Mouse (Mus musculus) heart, embryonic 14.5 days (tissue): ENCODE data around the gene Tmem219. TPM values are rescaled to one million over a fixed set of nuclear protein-coding genes. Genes with fewer than 3 reads are reported as not detected.

Experiments
- ATAC-seq: fragments of 200-750 bp; cut with Nextera tagmentation; 2 replicates; pipeline ENCODE4 v1.8.0; 2017; ENCODE audit warnings: low read depth, moderate TSS enrichment; ENCODE audit not compliant: insufficient number of reproducible peaks, insufficient read depth, low FRiP score
- H3K27ac ChIP-seq, 2 experiments: fragments of 200-500 bp in 1 of 2; fragments of 300-500 bp in 1 of 2; sonication (generic) in 1 of 2; replicated peaks in 1 of 2; 2 replicates each; pipeline ENCODE4 v1.5.1; 2012 to 2014; ENCODE audit warnings: low read depth in 2 of 2, low read length in 2 of 2, control low read depth in 1 of 2, mild to moderate bottlenecking in 1 of 2, mixed read lengths in 1 of 2; ENCODE audit not compliant: control insufficient read depth in 1 of 2, insufficient read depth in 1 of 2
- H3K27me3 ChIP-seq: fragments of 300-500 bp; sonication (generic); 2 replicates; pipeline ENCODE4 v1.6.1; 2014; ENCODE audit warnings: mild to moderate bottlenecking, low read length, control low read depth; ENCODE audit not compliant: control insufficient read depth, insufficient read depth
- H3K36me3 ChIP-seq: fragments of 300-500 bp; sonication (generic); 2 replicates; pipeline ENCODE4 v1.6.1; 2014; ENCODE audit warnings: mild to moderate bottlenecking, control low read depth, low read length, mixed read lengths; ENCODE audit not compliant: control insufficient read depth, insufficient read depth
- H3K4me1 ChIP-seq, 2 experiments: fragments of 200-500 bp in 1 of 2; fragments of 300-500 bp in 1 of 2; sonication (generic) in 1 of 2; 2 replicates each; pipeline ENCODE4 v1.6.1; 2012 to 2014; ENCODE audit warnings: low read length in 2 of 2, control low read depth in 1 of 2, mixed read lengths in 1 of 2; ENCODE audit not compliant: control insufficient read depth in 2 of 2, insufficient read depth in 2 of 2
- H3K4me2 ChIP-seq: fragments of 300-500 bp; sonication (generic); 2 replicates; pipeline ENCODE4 v1.6.1; 2014; ENCODE audit warnings: mild to moderate bottlenecking, low read length
- H3K4me3 ChIP-seq, 2 experiments: fragments of 200-500 bp in 1 of 2; fragments of 300-500 bp in 1 of 2; sonication (generic) in 1 of 2; 2 replicates each; pipeline ENCODE4 v1.5.1; 2012 to 2014; ENCODE audit warnings: low read length in 2 of 2, mild to moderate bottlenecking in 2 of 2, control low read depth in 1 of 2, low read depth in 1 of 2, moderate library complexity in 1 of 2; ENCODE audit not compliant: control insufficient read depth in 1 of 2, insufficient read depth in 1 of 2
- H3K9ac ChIP-seq: fragments of 300-500 bp; sonication (generic); 2 replicates; pipeline ENCODE4 v1.6.1; 2014; ENCODE audit warnings: mild to moderate bottlenecking, low read length
- H3K9me3 ChIP-seq: fragments of 300-500 bp; sonication (generic); 2 replicates; pipeline ENCODE4 v1.6.1; 2016; ENCODE audit warnings: low read length, control low read depth; ENCODE audit not compliant: control insufficient read depth
- WGBS: fragments of 180-500 bp; shearing (Covaris S2); extraction: QIAGEN DNeasy Blood & Tissue Kit; methylation state at CpG from one replicate; pipeline ENCODE4 v1.1.7; 2014; 5-methylcytosine and 5-hydroxymethylcytosine counted together
- polyA plus RNA-seq: library from polyadenylated mRNA; unstranded; fragments of >200 nt; fragmentation: Nextera tagmentation; extraction: Ambion mirVana; gene quantifications from 2 replicates; pipeline ENCODE4 v1.2.1, GENCODE M21; 2014

Tmem219 gene
- polyA plus RNA-seq, 1 experiment from 2014 or later = 21.6 TPM

DNA sequence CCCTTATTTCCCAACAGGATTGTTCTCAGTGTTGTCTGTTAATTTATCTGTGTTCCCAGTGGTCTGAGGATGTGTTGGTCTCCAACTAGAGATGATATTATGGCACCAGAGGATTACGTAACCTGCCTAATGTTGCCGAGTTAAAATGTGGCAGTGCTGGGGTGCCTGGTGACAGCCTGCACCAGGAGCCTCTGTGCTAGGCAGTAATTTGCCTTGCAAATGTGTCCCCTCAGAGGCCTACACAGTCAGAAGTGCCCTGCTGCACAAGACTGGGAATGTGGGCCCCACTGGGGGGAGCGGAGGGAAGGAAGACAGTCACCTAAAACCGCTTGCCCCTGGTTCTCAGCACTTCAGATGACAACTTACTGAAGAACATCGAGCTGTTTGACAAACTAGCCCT, 19.1 kb upstream of the Tmem219 start:
- no peaks in the 10 kb centered on the region for H3K27me3 ChIP-seq
- H3K4me3 ChIP-seq = no peak overlapping the region
- WGBS = 73% methylated on average over 5 of the region's 5 CpGs
- no peaks in the 10 kb centered on the region for H3K9me3 ChIP-seq
- no peaks in the 10 kb centered on the region for H3K4me1 ChIP-seq
- peaks cover 22% of the 10 kb centered on the region for H3K36me3 ChIP-seq
- no peak overlapping the region for H3K9ac ChIP-seq
- no peak overlapping the region for H3K27ac ChIP-seq
- H3K4me2 ChIP-seq = no peak overlapping the region
- ATAC-seq = no peak

DNA sequence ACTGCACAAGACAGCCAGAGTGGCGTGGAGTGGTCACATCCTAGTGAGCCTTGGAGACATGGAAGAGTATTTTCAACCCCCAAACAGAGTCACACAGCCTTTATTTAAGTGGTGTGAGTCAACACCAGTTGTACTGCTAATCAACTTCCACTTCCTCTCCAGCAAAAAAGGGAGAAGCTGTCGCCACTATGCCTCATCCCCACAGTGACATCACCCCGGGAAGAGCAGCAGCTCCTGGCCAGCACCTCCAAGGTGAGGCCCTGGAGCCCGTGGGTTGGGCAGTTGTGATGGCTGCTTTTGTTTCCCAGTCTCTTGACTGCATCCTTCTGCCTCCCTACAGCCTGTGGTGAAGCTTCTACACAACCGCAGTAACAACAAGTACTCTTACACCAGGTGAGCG, 18.5 kb upstream of the Tmem219 start:
- Histone ChIP-seq H3K27ac (no peak overlapping the region), H3K9me3 (no peaks in the 10 kb centered on the region), H3K4me3 (no peak overlapping the region), H3K4me2 (no peak overlapping the region), H3K9ac (no peak overlapping the region), H3K36me3 (peaks cover 29% of the 10 kb centered on the region), H3K27me3 (no peaks in the 10 kb centered on the region), H3K4me1 (no peaks in the 10 kb centered on the region)
- no peak for ATAC-seq
- 50% methylated on average over 6 of the region's 6 CpGs for WGBS

DNA sequence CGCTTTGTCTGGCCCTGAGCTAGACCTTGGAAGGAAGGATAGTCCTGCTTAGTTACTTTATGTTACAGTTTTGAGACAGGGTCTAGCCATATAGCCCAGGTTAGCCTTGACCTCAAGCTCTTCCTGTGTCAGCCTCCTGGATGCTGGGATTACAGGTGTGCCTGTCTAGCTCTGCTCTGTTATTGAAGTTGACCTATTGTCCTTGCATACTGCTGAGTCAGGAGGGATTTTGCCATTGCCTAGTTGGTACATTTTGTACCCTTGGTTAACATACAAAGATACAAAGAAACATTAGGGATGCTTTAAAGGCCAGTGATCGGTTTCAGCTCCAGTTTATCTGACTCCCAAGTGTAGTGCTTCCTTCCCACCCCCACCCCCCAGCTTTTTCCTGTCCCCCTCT, 9.9 kb upstream of the Tmem219 start:
- Histone ChIP-seq H3K27me3 (no peaks in the 10 kb centered on the region), H3K4me1 (peaks cover 3 to 6% of the 10 kb centered on the region in 2 experiments), H3K9me3 (no peaks in the 10 kb centered on the region), H3K9ac (no peak overlapping the region), H3K36me3 (peaks cover 49% of the 10 kb centered on the region), H3K4me2 (no peak overlapping the region), H3K27ac (no peak overlapping the region), H3K4me3 (no peak overlapping the region)
- 75% methylated on average over 2 of the region's 2 CpGs for WGBS
- ATAC-seq = no peak

DNA sequence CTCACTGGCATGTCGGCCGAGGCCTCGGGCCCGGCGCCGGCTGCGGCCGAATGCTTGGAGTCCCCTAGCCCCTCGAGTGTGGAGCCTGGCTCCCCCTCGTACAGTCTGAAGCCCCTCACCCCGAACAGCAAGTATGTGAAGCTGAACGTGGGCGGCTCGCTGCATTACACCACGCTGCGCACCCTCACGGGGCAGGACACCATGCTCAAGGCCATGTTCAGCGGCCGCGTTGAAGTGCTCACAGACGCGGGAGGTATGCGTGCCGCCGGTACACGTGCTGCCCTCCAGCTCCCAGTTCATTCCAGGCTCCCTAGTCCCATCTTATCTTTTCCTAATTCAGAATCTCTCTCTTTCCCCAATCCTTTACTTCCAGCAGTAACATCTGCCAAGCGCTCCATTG, 6.3 kb upstream of the Tmem219 start:
- Histone ChIP-seq H3K4me1 (peaks cover 3 to 6% of the 10 kb centered on the region in 2 experiments), H3K27me3 (no peaks in the 10 kb centered on the region), H3K9me3 (no peaks in the 10 kb centered on the region), H3K4me2 (peak overlapping the region; percentile 97), H3K36me3 (peaks cover 32% of the 10 kb centered on the region), H3K27ac (peak overlapping the region; percentile 3 to 66; a peak in 3 of 4 replicates), H3K4me3 (peak overlapping the region; percentile 52 to 77), H3K9ac (peak overlapping the region; percentile 88)
- no peak; the same call in 1 of the 2 replicates for ATAC-seq
- 0% methylated on average over 27 of the region's 27 CpGs for WGBS

DNA sequence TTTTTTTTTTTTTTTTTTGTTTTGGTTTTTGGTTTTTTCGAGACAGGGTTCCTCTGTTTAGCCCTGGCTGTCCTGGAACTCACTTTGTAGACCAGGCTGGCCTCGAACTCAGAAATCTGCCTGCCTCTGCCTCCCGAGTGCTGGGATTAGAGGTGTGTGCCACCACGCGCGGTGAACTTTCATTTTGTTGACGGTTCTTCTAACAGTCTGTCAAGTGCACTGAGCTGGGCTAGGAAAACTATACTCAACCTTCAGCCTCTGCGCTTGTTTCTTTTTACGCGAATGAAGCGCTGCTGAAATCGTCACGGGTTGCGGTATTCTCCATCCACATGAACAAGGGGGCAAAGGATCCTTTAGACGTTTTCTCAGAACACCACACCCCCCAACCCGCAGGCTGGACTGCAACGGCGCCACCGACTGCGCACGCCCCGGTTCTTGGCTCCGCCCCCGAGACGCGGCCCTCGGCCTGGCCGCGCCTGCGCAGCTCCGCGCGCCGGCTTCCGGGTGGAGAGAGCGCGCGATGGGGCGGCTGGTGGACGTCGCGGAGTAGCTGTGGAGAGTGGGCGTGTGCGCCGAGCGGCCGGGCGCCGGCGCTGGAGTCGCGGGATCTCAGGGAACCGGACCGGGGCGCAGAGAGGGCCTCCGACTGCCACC, 5.8 kb upstream of the Tmem219 start, which contains the start of gene Kctd13:
TSS of gene Kctd13 (plus strand) at position 496 of the 654 bp plus-strand sequence.
- peaks cover 28% of the 10 kb centered on the region for H3K36me3 ChIP-seq
- peak within 1 kb of the TSS; percentile 88 for H3K9ac ChIP-seq
- peaks cover 3 to 9% of the 10 kb centered on the region in 2 experiments for H3K4me1 ChIP-seq
- peak; percentile 93 for ATAC-seq
- 2% methylated on average over 56 of the region's 56 CpGs for WGBS
- no peaks in the 10 kb centered on the region for H3K9me3 ChIP-seq
- no peaks in the 10 kb centered on the region for H3K27me3 ChIP-seq
- peak within 1 kb of the TSS; percentile 52 to 77 for H3K4me3 ChIP-seq
- H3K4me2 ChIP-seq = peak within 1 kb of the TSS; percentile 97
- peak within 1 kb of the TSS; percentile 17 to 66 for H3K27ac ChIP-seq

DNA sequence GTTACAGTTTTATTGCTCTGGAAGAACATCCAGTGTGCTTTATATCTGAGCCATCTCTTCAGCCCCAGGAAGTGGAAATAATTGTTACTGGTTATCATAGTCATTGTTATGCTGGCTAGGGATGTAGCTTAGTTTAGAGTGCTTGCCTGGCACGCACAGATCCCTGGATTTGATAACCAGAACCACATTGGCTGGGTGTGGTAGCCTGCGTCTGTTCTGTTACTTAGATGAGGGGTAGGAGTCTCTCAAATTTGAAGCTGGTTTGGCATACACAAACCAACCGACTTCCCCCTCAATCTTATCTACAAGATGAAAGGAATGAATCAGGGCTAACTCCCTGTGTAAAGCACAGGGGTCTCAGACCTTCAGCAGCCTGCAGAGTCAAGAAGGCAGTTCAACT, 3.6 kb upstream of the Tmem219 start:
- no peaks in the 10 kb centered on the region for H3K9me3 ChIP-seq
- no peak overlapping the region for H3K27ac ChIP-seq
- H3K9ac ChIP-seq = no peak overlapping the region
- no peak for ATAC-seq
- H3K4me3 ChIP-seq = no peak overlapping the region
- H3K36me3 ChIP-seq = peaks cover 10% of the 10 kb centered on the region
- no peaks in the 10 kb centered on the region for H3K27me3 ChIP-seq
- 29% methylated on average over 3 of the region's 3 CpGs for WGBS
- no peak overlapping the region for H3K4me2 ChIP-seq
- H3K4me1 ChIP-seq = peaks cover 3 to 12% of the 10 kb centered on the region in 2 experiments

DNA sequence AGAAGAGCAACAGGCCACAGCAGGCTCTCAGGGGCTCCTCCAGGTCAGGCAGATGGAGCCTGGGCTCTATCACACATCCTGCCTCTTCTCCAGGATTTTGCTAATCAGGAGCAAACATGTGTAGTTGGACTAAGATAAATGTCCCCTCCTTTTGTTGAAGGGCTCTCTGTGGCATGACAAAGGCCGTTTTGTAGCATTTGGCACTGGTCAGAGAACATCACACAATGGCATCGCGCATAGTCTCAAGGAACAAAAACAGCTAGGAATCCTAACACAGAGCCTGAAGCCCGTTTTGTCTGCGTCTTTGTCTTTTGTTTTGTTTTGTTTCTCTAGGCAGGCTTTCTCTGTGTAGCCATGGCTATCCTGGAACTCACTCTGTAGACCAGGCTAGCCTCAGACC, 1.3 kb upstream of the Tmem219 start:
- ATAC-seq = no peak
- Histone ChIP-seq H3K4me2 (no peak overlapping the region), H3K4me3 (no peak overlapping the region), H3K4me1 (0 out of 4 replicates have a peak, but pooled peaks cover 0 to 6% of the 10 kb centered on the region in 2 experiments), H3K9ac (no peak overlapping the region), H3K9me3 (no peaks in the 10 kb centered on the region), H3K27ac (peak overlapping the region in 1 of 2 experiments; percentile 37; a peak in 1 of 4 replicates), H3K36me3 (no peaks in the 10 kb centered on the region), H3K27me3 (no peaks in the 10 kb centered on the region)
- WGBS = 57% methylated on average over 5 of the region's 5 CpGs

DNA sequence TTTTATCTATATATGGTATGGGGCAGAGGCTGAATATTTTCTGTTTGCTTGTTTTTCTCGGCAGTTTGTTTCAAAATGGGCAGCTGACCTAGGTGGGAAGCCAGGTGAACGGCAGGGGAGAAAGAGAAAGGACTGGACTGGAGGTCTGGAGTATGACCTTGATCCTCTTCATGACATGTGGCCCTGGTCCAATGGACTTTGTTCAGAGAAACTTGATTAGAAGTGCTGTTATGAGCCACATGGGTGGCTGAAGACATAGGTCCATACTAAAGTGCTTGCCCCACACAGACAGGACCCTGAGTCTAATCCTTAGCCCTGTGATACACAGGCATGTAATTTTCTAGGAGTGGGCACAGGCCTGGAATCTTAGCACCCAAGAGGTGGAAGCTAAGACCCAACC, 1.2 kb downstream of the Tmem219 start:
- H3K27me3 ChIP-seq = no peaks in the 10 kb centered on the region
- H3K9me3 ChIP-seq = no peaks in the 10 kb centered on the region
- no peak overlapping the region for H3K4me3 ChIP-seq
- H3K4me1 ChIP-seq = 0 out of 4 replicates have a peak, but pooled peaks cover 0 to 6% of the 10 kb centered on the region in 2 experiments
- H3K4me2 ChIP-seq = no peak overlapping the region
- H3K9ac ChIP-seq = no peak overlapping the region
- ATAC-seq = no peak
- no peaks in the 10 kb centered on the region for H3K36me3 ChIP-seq
- 74% methylated on average over 2 of the region's 2 CpGs for WGBS
- H3K27ac ChIP-seq = no peak overlapping the region
